Mouse (Mus musculus): ENCODE results near the gene Efemp1.

- TF ChIP-seq CTCF (IDR thresholded peaks at IDR 0.05; ENCODE audit: low read depth, low read length) (no peak), POLR2A (IDR thresholded peaks at IDR 0.05; ENCODE audit: extremely low read depth, insufficient read depth, low read length) (no peak)
Measured at GRCm38 (mm10) chr11:28912469-28913138, 59.6 kb downstream of the Efemp1 start.
